Mouse (Mus musculus) embryonic fibroblast, embryonic 13.5 days (primary cell): ENCODE results near the gene Tfpi. TPM values are rescaled to one million over a fixed set of nuclear protein-coding genes. Genes with fewer than 3 reads are reported as not detected.
A peak's percentile ranks its signal among the peaks of the same experiment; 100 is the strongest.

Experiments used
- H3K27ac ChIP-seq: 2 replicates; pipeline ENCODE4 v1.5.1; 2012; ENCODE audit warnings: low read length, control low read depth, inconsistent platforms; ENCODE audit not compliant: insufficient read depth
- H3K4me1 ChIP-seq: 2 replicates; pipeline ENCODE4 v1.6.1; 2011; ENCODE audit warnings: low read length; ENCODE audit not compliant: control insufficient read depth, insufficient read depth
- H3K4me3 ChIP-seq: 2 replicates; pipeline ENCODE4 v1.5.1; 2011; ENCODE audit warnings: mild to moderate bottlenecking, control low read depth, low read length; ENCODE audit not compliant: insufficient read depth
- CTCF ChIP-seq: IDR thresholded peaks from 2 replicates; pipeline ENCODE4 v1.5.1; 2011; ENCODE audit warnings: mild to moderate bottlenecking, control low read depth, low read length, moderate library complexity, borderline replicate concordance; ENCODE audit not compliant: insufficient read depth
- POLR2A ChIP-seq: IDR thresholded peaks from 2 replicates; pipeline ENCODE4 v1.6.1; 2011; ENCODE audit warnings: low read depth, mild to moderate bottlenecking, control low read depth, low read length, moderate library complexity
- polyA plus RNA-seq: library from polyadenylated mRNA; stranded (reverse); fragments of >200 nt; gene quantifications from 2 replicates; pipeline ENCODE4 v1.2.4, GENCODE M21; 2011; ENCODE audit warnings: low read depth; ENCODE audit not compliant: missing spikeins, insufficient read length

The Tfpi gene
- polyA plus RNA-seq, 1 experiment: 71.4 TPM

DNA sequence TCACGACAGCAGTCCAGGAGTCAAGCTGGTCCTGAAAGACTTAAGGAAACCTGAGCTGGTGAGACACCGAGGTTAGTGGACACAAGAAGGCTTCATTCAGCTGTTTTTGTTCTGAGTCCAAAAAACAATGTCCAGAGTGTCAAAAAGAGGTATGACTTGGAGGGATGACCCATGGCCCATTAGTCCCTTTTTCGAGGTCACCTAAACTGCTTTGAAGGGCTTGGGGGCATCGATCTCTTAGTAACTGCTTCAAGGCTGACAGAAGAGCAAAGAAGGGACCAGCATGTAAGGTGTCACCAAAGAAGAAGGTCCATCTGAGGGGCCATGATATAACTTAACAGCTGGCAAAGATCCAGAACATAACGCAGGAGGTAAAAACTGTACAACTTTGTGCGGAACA, 1.2 kb upstream of the Tfpi start:
- H3K4me1 ChIP-seq: peaks cover 4% of the 10 kb centered on the region; the same call in 1 of the 2 replicates
- no peak overlapping the region for H3K27ac ChIP-seq
- H3K4me3 ChIP-seq: no peak overlapping the region
- no peak for TF ChIP-seq CTCF
- TF ChIP-seq POLR2A: no peak

DNA sequence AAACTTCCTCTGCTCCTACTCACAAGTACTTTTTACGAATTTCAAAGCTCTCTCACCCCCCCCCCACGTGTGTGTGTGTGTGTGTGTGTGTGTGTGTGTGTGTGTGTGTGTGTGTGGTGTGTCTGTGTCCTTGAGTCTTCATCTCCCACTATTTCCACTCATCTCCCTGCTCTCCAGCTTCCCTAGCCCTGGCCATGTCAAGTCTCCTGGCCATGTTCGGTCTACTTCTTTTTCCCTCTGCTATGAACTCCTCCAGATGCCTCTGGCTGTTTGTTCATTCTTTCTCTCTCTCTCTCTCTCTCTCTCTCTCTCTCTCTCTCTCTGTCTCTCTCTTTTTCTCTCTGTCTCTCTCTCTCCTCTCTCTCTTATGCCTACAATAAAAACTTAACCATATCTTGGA, 444 bp downstream of the Tfpi start:
- peak overlapping the region; percentile 41 for H3K4me3 ChIP-seq
- peaks cover 2% of the 10 kb centered on the region; the same call in 1 of the 2 replicates for H3K4me1 ChIP-seq
- no peak for TF ChIP-seq CTCF
- H3K27ac ChIP-seq: peak overlapping the region; percentile 31; the same call in 1 of the 2 replicates

DNA sequence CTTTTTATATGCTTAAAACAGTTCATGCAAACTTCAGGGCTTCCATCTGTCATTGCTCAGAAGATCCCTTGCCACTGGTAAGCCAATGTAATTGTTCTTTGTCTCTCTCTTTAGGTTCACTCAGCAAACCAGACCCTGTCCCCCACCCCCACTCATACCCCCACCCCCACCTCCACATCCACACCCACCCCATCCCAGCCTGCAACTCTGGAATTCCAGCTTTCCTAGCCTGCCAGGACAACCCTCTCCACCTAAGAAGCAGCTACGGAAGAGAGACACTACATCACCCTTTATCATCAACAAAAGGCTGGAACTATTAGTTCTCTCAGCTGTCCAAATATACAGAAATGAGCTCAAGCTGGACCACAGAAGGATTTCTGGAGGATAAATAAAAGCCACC, 974 bp downstream of the Tfpi start:
- H3K4me3 ChIP-seq: peak overlapping the region; percentile 41
- no peak overlapping the region for H3K27ac ChIP-seq
- no peak for TF ChIP-seq CTCF
- TF ChIP-seq POLR2A: no peak
- no peaks in the 10 kb centered on the region for H3K4me1 ChIP-seq

DNA sequence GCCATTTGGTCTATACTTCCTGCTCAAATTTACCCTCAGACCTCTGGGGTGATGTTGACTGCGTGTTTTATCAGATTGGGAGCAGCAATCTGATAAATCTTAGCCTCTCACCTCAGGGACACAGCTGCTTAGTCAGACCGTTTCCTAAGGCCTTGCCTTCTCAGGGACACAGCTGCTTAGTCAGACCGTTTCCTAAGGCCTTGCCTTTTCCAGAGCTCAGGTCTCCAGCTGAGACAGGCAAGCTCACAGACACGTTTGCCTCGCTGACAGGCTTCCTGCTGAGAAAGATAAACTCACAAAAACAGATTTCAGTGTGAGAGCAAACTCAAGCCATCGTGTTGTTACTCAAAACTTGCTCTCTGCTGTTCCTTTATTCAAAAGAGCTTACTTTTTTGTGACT, 1.9 kb downstream of the Tfpi start:
- Histone ChIP-seq H3K4me1 (no peaks in the 10 kb centered on the region), H3K27ac (peak overlapping the region; percentile 28; the same call in 1 of the 2 replicates), H3K4me3 (no peak overlapping the region)
- TF ChIP-seq CTCF (no peak), POLR2A (no peak)

DNA sequence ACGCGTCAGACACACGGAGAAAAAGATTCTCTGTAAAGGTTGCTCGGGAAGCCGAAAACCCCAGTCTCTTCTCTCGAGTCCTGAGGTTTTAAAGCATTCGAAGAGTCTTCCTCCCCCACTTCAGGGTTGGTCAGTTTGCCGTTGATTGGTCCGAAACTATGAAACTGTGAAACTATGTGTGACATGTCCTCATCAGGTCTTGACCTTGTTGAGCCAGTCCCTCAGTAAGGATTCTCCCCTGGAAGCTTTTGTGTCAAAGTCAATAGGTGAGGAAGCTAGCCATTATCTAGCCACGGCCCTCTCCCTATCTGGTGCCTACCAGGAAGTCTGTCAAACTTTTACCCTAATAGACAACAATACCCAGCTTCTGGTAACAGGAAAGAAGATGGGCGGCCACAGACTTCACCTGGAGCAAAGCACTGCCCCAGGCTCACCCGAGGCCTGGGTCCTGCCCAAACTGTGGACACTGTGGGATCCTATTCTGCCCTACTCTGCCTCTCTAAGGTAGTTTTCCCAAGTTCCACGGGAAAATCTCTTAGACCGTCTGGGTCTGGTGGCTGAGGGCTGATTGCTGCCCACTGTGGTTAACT, 2.5 kb downstream of the Tfpi start:
- H3K4me3 ChIP-seq: no peak overlapping the region
- TF ChIP-seq CTCF (no peak), POLR2A (no peak)
- peak overlapping the region; percentile 28; the same call in 1 of the 2 replicates for H3K27ac ChIP-seq
- H3K4me1 ChIP-seq: no peaks in the 10 kb centered on the region

DNA sequence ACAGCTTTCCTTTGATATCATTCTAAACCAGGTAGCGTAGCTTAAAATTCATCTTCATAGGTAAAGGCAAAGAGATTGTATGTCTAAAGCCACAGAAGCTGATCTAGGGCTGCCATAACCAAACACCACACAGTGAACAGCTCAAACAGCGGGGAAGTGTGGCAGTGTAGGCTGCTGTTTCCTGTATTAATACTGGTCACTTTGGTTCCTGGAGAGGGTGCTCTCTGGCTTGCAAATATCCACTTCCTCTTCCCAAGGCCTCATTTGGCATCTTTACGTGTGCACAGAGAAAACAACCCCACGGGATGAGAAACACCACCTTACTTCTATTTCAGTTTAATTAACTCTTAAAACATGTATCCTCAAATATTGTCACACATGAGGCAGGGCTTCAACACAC, 9.2 kb downstream of the Tfpi start:
- Histone ChIP-seq H3K27ac (no peak overlapping the region), H3K4me3 (no peak overlapping the region), H3K4me1 (peaks cover 2% of the 10 kb centered on the region; the same call in 1 of the 2 replicates)
- no peak for TF ChIP-seq CTCF
- TF ChIP-seq POLR2A: no peak

DNA sequence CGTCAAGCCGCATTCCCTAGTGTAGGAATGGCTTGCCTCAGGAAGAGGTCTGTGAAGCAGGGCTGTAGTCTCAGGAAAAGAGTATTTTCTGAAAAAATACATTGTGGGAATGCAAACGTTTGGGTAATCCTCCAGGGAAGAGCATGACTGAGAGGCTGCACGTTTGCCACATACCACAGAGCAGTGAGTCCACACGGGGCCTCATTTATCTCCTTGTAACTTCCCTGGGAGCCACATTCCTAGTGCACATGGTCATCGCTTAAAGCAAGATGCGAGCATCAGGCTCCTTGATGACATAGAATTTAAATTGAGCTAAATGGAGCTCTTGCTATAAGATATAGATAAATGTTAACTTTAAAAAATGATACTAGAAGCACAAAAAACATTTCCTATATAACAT, 11.6 kb downstream of the Tfpi start:
- H3K27ac ChIP-seq: peak overlapping the region; percentile 72
- H3K4me1 ChIP-seq: peaks cover 2% of the 10 kb centered on the region; the same call in 1 of the 2 replicates
- no peak for TF ChIP-seq CTCF
- TF ChIP-seq POLR2A: no peak
- no peak overlapping the region for H3K4me3 ChIP-seq

DNA sequence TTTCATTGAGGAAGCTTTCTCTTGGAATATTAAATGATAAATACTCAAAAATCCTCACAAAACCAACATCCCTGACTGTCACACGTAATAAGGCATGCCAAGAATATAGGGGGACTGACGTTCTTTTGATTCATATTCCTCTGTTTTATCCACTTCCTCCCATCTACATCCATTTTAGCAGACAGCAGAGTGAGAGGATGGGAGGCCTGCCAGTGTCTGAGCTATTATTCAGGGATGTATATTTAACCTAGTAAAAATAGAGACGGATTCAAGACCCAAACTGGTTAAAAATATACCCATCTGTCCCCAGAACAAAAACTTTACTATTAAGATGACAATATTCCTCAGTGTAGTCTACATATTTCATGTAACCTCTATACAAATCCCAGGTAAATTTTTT, 14.2 kb downstream of the Tfpi start:
- H3K4me3 ChIP-seq: no peak overlapping the region
- TF ChIP-seq CTCF: no peak
- TF ChIP-seq POLR2A: no peak
- no peak overlapping the region for H3K27ac ChIP-seq
- peaks cover 2% of the 10 kb centered on the region; the same call in 1 of the 2 replicates for H3K4me1 ChIP-seq

DNA sequence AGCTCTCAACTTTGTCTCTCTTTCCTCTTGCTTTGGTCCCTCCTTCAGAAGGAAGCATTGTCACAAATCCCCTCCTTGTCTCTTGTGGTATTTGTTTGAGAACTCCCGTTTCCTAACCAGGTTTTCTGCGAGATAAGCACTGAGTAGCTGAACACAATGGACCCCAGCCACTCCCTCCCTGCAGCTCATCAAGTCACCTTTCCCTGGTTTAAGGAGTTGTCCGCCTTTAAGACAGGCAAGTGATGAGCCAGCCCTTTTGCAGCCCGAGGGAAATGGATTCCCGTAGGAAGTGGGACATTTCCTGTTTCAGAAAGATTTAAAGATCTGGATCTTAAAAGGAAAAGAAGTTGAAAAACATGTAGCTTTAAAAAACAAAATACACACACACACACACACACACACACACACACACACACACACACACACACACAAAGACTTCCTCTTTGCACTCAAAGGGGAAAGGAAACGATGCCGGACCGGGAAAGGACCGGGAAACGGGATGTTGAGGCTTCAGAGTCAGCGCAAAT, 16.9 kb downstream of the Tfpi start:
- H3K4me3 ChIP-seq: no peak overlapping the region
- H3K4me1 ChIP-seq: no peaks in the 10 kb centered on the region
- no peak overlapping the region for H3K27ac ChIP-seq
- no peak for TF ChIP-seq POLR2A
- no peak for TF ChIP-seq CTCF

DNA sequence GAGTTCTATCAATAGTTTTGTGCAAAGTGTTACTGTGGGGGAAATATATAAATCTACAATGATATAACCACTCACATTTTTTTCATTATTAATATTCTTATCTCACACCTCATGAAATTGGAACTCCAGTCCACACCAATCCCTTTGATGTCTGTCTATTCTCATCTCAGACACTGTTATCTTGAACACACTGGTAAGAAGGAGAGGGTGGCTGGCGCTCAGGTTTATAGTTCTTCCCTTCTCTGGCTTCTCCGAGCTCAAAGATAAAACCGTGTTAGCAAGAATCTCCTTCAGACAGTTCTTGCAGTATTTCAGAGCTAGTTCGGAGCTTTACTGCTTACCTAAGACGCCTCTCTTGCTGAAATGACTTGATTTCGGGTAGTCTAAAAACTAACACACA, 19.4 kb downstream of the Tfpi start:
- Histone ChIP-seq H3K4me3 (no peak overlapping the region), H3K27ac (no peak overlapping the region), H3K4me1 (no peaks in the 10 kb centered on the region)
- TF ChIP-seq CTCF (no peak), POLR2A (no peak)
